Mouse (Mus musculus) cortical plate, adult 2 months (tissue): ENCODE measurements around the gene Pou3f3. TPM values are rescaled to one million over a fixed set of nuclear protein-coding genes. Genes with fewer than 3 reads are reported as not detected.

Source experiments
- H3K27ac ChIP-seq: fragments of 200-500 bp; 2 replicates; pipeline ENCODE4 v1.5.1; 2012; ENCODE audit warnings: low read length, control low read depth, inconsistent platforms; ENCODE audit not compliant: insufficient read depth
- H3K4me1 ChIP-seq: fragments of 200-500 bp; 2 replicates; pipeline ENCODE4 v1.6.1; 2011; ENCODE audit warnings: low read length; ENCODE audit not compliant: control insufficient read depth, insufficient read depth
- H3K4me3 ChIP-seq: fragments of 200-500 bp; 2 replicates; pipeline ENCODE4 v1.5.1; 2011; ENCODE audit warnings: mild to moderate bottlenecking, low read length, control low read depth; ENCODE audit not compliant: insufficient read depth
- CTCF ChIP-seq: fragments of 200-500 bp; IDR thresholded peaks from 2 replicates; pipeline ENCODE4 v1.5.1; 2011; ENCODE audit warnings: mild to moderate bottlenecking, control low read depth, low read length; ENCODE audit not compliant: insufficient read depth; ENCODE audit errors: extremely low read depth
- POLR2A ChIP-seq: fragments of 200-500 bp; IDR thresholded peaks from 2 replicates; pipeline ENCODE4 v1.6.1; 2011; ENCODE audit warnings: mild to moderate bottlenecking, low read length, control low read depth; ENCODE audit not compliant: insufficient read depth; ENCODE audit errors: extremely low read depth
- polyA plus RNA-seq: library from polyadenylated mRNA; depleted of rRNA; stranded (reverse); fragments of >200 nt; gene quantifications from 2 replicates; pipeline ENCODE4 v1.2.3, GENCODE M21; 2012; rRNA removed

Pou3f3 gene
- 37.5 and 39.1 TPM in 2 replicates for polyA plus RNA-seq

DNA sequence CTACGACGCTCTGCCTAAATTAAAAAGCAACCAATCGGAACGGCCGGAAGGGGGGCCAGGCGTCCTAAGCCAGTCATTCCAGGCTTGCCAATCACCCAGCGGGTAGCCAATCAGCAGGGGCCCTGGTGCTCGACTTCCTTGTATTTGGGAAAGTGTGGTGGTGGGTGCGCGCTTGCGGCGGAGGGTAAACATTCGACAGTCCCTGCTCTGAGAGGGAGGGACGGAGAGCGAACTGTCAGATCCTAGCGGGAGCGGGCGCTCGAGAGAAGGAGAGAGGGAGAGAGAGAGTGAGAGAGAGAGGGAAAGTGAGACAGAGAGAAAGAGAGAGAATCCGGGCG is at the start of gene Pou3f3:
Gene Pou3f3 (plus strand): TSS at position 191 of the 338 bp plus-strand sequence.
- TF ChIP-seq POLR2A (peak; percentile 99), CTCF (no peak)
- no peaks in the 10 kb centered on the region for H3K4me1 ChIP-seq

DNA sequence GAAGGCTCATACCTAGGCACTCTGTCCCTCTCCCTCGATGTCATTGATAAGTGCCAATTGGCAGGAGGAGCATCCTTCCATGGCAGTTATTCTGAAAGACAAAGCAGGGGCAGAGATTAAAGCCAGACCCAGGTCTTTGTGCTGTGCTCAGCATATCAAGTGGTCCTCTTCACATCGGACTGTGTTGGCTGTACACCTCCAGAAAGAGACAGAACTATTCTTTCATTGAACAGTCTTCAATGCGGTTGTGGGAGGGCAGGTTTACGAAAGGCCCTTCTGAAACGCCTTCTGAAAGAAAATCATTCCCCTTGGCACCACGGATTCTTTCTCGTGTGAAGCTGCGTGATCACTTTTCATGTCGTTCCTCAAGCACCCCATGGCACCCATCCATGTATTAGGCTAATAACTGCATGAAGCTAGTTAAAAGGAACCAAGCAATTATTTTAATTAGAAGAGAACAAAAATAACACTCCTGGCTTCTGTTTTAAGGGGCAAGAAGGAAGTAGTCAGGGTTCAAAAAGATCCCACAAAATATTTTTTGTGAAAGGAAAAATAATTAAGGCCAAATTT is 47.1 kb upstream of the Pou3f3 start:
- Histone ChIP-seq H3K4me1 (no peaks in the 10 kb centered on the region; the same call in 1 of the 2 replicates), H3K27ac (peak overlapping the region; percentile 37), H3K4me3 (no peak overlapping the region)
- TF ChIP-seq POLR2A (no peak), CTCF (no peak)

More for the DNA sequence above, at the start of gene Pou3f3:
- peak within 1 kb of the TSS; percentile 93 for H3K4me3 ChIP-seq
- peak within 1 kb of the TSS; percentile 96 for H3K27ac ChIP-seq

DNA sequence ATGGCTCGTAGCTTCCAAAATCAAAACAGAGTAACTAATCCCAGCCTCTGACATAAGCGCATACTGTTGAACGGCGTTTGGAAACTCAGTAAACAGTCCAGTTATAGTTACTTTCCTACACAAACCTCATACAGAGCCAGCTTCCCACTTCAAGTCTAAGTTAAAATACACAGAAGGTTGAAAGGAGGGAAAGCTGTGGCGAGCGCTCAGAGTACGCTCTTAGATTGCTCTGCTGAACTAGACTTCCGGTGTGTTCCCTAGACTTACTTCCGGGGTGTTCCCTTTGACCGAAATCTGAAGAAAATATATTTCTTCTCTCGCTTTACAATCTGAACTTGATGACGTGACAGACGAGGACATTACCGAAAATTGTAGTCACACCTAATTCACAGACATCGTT is 44.1 kb upstream of the Pou3f3 start:
- Histone ChIP-seq H3K4me1 (no peaks in the 10 kb centered on the region; the same call in 1 of the 2 replicates), H3K4me3 (no peak overlapping the region)

GRCm38 (mm10) chr1:42667546-42667945 is 28.0 kb upstream of the Pou3f3 start:
- no peak overlapping the region; the same call in 1 of the 2 replicates for H3K27ac ChIP-seq
- no peaks in the 10 kb centered on the region for H3K4me1 ChIP-seq
- TF ChIP-seq POLR2A = no peak
- TF ChIP-seq CTCF = no peak
- no peak overlapping the region for H3K4me3 ChIP-seq

More for the DNA sequence above, 44.1 kb upstream of the Pou3f3 start:
- no peak for TF ChIP-seq CTCF
- no peak for TF ChIP-seq POLR2A
- H3K27ac ChIP-seq = no peak overlapping the region

- Histone ChIP-seq H3K4me3 (no peak overlapping the region), H3K27ac (no peak overlapping the region), H3K4me1 (peaks cover 4% of the 10 kb centered on the region; the same call in 1 of the 2 replicates)
- TF ChIP-seq POLR2A (no peak), CTCF (no peak)
Measured at GRCm38 (mm10) chr1:42680673-42681072, 14.9 kb upstream of the Pou3f3 start.

GRCm38 (mm10) chr1:42681762-42682161 is 13.8 kb upstream of the Pou3f3 start:
- H3K4me3 ChIP-seq = no peak overlapping the region
- peaks cover 4% of the 10 kb centered on the region; the same call in 1 of the 2 replicates for H3K4me1 ChIP-seq
- H3K27ac ChIP-seq = no peak overlapping the region

GRCm38 (mm10) chr1:42683861-42684260 is 11.7 kb upstream of the Pou3f3 start:
- peak overlapping the region; percentile 76 for H3K4me3 ChIP-seq
- TF ChIP-seq POLR2A (no peak), CTCF (no peak)
- peak overlapping the region; percentile 75 for H3K27ac ChIP-seq
- peaks cover 2% of the 10 kb centered on the region; the same call in 1 of the 2 replicates for H3K4me1 ChIP-seq

More at GRCm38 (mm10) chr1:42681762-42682161, 13.8 kb upstream of the Pou3f3 start:
- TF ChIP-seq POLR2A = no peak
- TF ChIP-seq CTCF = no peak

DNA sequence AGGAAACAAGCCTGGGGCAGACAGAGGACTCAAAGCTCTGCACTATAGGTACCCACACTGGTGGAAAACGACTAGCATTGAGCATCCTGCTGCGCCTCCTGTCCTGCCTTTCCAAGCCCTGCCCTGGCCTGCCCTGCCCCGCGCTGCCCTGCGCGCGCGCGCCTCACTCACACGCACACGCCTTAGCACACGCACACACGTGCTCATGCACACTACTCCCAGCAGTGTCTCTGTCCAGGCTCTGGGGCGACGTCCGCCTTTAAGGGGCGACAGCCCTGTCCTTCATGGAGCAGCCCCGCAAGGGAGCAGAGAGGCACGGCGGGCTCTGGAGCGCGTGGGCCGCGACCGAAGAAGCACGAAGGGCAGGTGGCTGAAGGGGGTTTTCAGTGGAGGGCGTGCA is 11.2 kb upstream of the Pou3f3 start:
- peak overlapping the region; percentile 76 for H3K4me3 ChIP-seq
- peak overlapping the region; percentile 75 for H3K27ac ChIP-seq
- peak; percentile 27; the same call in 1 of the 2 replicates for TF ChIP-seq POLR2A
- TF ChIP-seq CTCF = no peak
- H3K4me1 ChIP-seq = peaks cover 2% of the 10 kb centered on the region; the same call in 1 of the 2 replicates

- TF ChIP-seq CTCF (peak; percentile 30; the same call in 1 of the 2 replicates), POLR2A (0 out of 2 replicates have a peak, but pooled peaks have one; percentile 29)
- Histone ChIP-seq H3K4me1 (peaks cover 2% of the 10 kb centered on the region; the same call in 1 of the 2 replicates), H3K27ac (peak overlapping the region; percentile 75), H3K4me3 (peak overlapping the region; percentile 76)
Measured at GRCm38 (mm10) chr1:42684783-42685182, 10.8 kb upstream of the Pou3f3 start.
